Mouse (Mus musculus) midbrain, postnatal 0 days (tissue): ENCODE measurements around the gene D2hgdh. TPM values are rescaled to one million over a fixed set of nuclear protein-coding genes. Genes with fewer than 3 reads are reported as not detected.

Source experiments
- ATAC-seq: fragments of 200-750 bp; cut with Nextera tagmentation; 2 replicates; pipeline ENCODE4 v1.8.0; 2017; ENCODE audit warnings: moderate number of reproducible peaks, mild to moderate bottlenecking, moderate TSS enrichment, moderate library complexity; ENCODE audit not compliant: low FRiP score
- DNase-seq: peaks from one replicate; pipeline ENCODE4 v3.0.0-alpha.2; 2015; ENCODE audit warnings: low spot score
- H3K27ac ChIP-seq: fragments of 300-500 bp; sonication (generic); 2 replicates; pipeline ENCODE4 v1.5.1; 2014; ENCODE audit warnings: low read depth, mild to moderate bottlenecking, low read length, mixed read lengths
- H3K27me3 ChIP-seq: fragments of 300-500 bp; sonication (generic); 2 replicates; pipeline ENCODE4 v1.6.1; 2014; ENCODE audit warnings: low read length, control low read depth, mixed read lengths; ENCODE audit not compliant: insufficient read depth
- H3K36me3 ChIP-seq: fragments of 300-500 bp; sonication (generic); 2 replicates; pipeline ENCODE4 v1.6.1; 2014; ENCODE audit warnings: low read length, control low read depth, mixed read lengths; ENCODE audit not compliant: insufficient read depth
- H3K4me1 ChIP-seq: fragments of 300-500 bp; sonication (generic); 2 replicates; pipeline ENCODE4 v1.6.1; 2014; ENCODE audit warnings: mild to moderate bottlenecking, control low read depth, antibody characterized with exemption, low read length, mixed read lengths; ENCODE audit not compliant: insufficient read depth
- H3K4me2 ChIP-seq: fragments of 300-500 bp; sonication (generic); 2 replicates; pipeline ENCODE4 v1.6.1; 2014; ENCODE audit warnings: low read depth, mild to moderate bottlenecking, low read length, mixed read lengths; ENCODE audit not compliant: poor library complexity, severe bottlenecking
- H3K4me3 ChIP-seq: fragments of 300-500 bp; sonication (generic); 2 replicates; pipeline ENCODE4 v1.5.1; 2014; ENCODE audit warnings: low read depth, mild to moderate bottlenecking, low read length, moderate library complexity
- H3K9ac ChIP-seq: fragments of 300-500 bp; sonication (generic); replicated peaks from 2 replicates; pipeline ENCODE4 v1.6.1; 2014; ENCODE audit warnings: mild to moderate bottlenecking, low read length, moderate library complexity, mixed read lengths; ENCODE audit not compliant: poor library complexity, severe bottlenecking
- H3K9me3 ChIP-seq: fragments of 300-500 bp; sonication (generic); 2 replicates; pipeline ENCODE4 v1.6.1; 2016; ENCODE audit warnings: low read length, control low read depth
- CTCF ChIP-seq: IDR thresholded peaks from 2 replicates; pipeline ENCODE4 v1.5.1; 2016; ENCODE audit warnings: antibody characterized with exemption, mild to moderate bottlenecking
- WGBS: fragments of 180-500 bp; shearing (Covaris S2); extraction: QIAGEN DNeasy Blood & Tissue Kit; methylation state at CpG from one replicate; pipeline ENCODE4 v1.1.7; 2014; 5-methylcytosine and 5-hydroxymethylcytosine counted together
- polyA plus RNA-seq: library from polyadenylated mRNA; unstranded; fragments of >200 nt; fragmentation: Nextera tagmentation; extraction: Ambion mirVana; gene quantifications from 2 replicates; pipeline ENCODE4 v1.2.1, GENCODE M21; 2015
- total RNA-seq: library from RNA; depleted of rRNA; stranded (reverse); fragments of >200 nt; gene quantifications from 2 replicates; pipeline ENCODE4 v1.2.3, GENCODE M21; 2014

D2hgdh gene
- total and polyA plus RNA-seq, 2 experiments from 2014 or later: 8.6 to 20.0 TPM

DNA sequence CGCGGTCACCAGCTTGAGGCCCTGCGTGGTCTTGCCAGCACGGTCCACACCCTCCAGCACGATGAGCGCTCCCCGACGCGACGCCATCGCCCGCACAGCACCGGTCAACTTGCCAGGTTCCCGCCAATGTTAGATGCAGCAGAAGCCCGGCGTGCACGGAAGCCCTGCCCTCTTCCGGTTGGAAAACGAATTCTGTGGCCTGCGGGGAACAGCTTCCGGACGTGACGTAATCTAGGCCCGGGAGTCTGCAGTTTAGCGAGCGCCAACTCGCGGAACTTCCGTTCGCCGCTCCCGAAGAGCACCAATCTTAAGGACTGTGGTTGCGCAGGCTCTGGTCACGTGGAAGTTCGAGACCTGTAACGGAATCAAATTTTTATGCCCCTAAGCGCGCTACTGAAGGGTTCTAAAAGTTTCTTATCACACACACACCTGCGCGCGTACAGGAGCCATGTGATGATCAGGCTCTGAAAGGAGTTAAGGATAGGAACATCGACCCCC lies 22.9 kb upstream of the D2hgdh start, which contains the start of gene Dtymk:
Dtymk (minus strand) TSS at position 194 of the 498 bp plus-strand sequence.
- WGBS: under 1% methylated on average over 42 of the region's 42 CpGs
- Histone ChIP-seq H3K4me3 (peak within 1 kb of the TSS; percentile 67), H3K4me1 (peaks cover 7% of the 10 kb centered on the region; the same call in 1 of the 2 replicates), H3K9me3 (no peaks in the 10 kb centered on the region), H3K36me3 (peaks cover 14% of the 10 kb centered on the region; the same call in 1 of the 2 replicates), H3K27ac (peak within 1 kb of the TSS; percentile 68), H3K27me3 (no peaks in the 10 kb centered on the region), H3K4me2 (peak within 1 kb of the TSS; percentile 57), H3K9ac (peak within 1 kb of the TSS; percentile 75)
- ATAC-seq (peak; percentile 45), DNase-seq (peak; percentile 98)
- peak; percentile 76 for TF ChIP-seq CTCF

DNA sequence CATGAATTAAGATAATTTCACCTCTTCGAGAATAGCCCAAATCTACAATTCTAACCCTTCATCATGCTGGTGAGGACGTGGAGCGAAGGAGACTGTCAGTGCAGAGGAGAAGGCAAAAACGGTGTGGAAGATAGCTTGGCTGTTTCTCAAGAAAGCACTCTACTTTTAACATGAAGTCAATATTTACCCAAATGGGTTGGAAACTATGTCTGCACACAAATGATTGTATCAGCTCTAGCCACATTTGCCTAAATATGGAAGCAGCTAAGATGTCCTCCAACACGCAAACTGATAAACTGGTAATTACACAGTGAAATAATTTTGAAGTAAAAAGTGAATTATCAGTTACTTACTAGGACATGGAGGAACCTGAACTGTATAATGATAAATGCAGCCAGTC lies 21.9 kb upstream of the D2hgdh start:
- DNase-seq (no peak), ATAC-seq (no peak)
- H3K27me3 ChIP-seq: no peaks in the 10 kb centered on the region
- H3K36me3 ChIP-seq: peaks cover 14% of the 10 kb centered on the region; the same call in 1 of the 2 replicates
- H3K9ac ChIP-seq: no peak overlapping the region
- no peak overlapping the region for H3K4me3 ChIP-seq
- peaks cover 7% of the 10 kb centered on the region; the same call in 1 of the 2 replicates for H3K4me1 ChIP-seq
- peak overlapping the region; percentile 68 for H3K4me2 ChIP-seq
- 88% methylated on average over 5 of the region's 5 CpGs for WGBS
- peak overlapping the region; percentile 95; the same call in 1 of the 2 replicates for H3K27ac ChIP-seq
- TF ChIP-seq CTCF: no peak
- H3K9me3 ChIP-seq: no peaks in the 10 kb centered on the region

DNA sequence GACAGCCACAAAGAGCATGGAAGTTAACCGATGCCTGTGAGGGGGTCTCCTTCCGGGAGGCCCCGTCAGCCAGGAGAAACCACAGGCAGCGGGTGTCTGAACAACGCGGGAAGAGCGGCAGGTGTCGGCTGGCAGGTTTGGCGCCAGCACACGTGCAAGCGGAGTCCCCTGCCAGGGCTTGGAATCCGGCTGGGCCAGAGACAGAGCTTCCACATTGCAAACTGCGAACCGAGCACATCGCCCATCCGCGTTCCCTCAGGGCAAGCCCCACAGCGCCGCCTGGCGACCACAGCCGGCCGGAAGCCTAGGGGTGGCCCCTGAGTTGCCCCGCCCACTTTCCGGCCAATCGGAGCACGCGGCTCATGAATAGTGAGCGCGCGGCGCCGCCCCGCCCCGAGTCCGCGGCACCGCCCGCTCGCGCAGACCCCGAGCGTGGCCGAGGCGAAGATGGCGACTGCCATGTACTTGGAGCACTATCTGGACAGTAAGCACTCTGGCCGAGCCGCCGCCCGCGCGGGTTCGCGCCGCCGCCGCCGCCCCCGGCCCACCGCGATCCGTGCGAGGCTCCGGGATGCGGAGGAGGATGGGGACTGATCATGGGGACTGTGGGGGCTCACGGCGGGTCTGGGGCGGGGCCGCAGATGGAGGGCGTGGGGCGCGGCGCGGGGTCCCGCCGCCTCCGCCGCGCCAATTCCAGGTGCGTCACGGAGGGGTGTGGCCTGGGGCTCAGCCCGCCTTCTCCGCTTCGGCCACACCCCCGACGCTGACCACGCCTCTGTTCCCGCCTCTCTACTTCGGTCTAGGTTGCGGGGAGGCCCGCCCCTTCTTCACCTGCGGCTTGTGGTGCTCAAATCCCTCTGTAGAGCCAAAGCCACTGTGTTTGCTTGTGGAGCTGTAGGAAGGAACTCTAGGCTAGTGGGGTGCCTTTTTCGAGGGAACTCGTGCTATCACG lies 20.9 kb upstream of the D2hgdh start, which contains the start of gene Ing5:
Ing5 (plus strand) TSS at position 410 of the 952 bp plus-strand sequence.
- ATAC-seq (peak; percentile 94), DNase-seq (peak; percentile 97)
- H3K27ac ChIP-seq: peak within 1 kb of the TSS; percentile 95
- H3K36me3 ChIP-seq: peaks cover 7% of the 10 kb centered on the region; the same call in 1 of the 2 replicates
- peaks cover 7% of the 10 kb centered on the region; the same call in 1 of the 2 replicates for H3K4me1 ChIP-seq
- H3K4me2 ChIP-seq: peak within 1 kb of the TSS; percentile 68
- H3K4me3 ChIP-seq: peak within 1 kb of the TSS; percentile 69
- H3K27me3 ChIP-seq: no peaks in the 10 kb centered on the region
- H3K9me3 ChIP-seq: no peaks in the 10 kb centered on the region
- peak within 1 kb of the TSS; percentile 89 for H3K9ac ChIP-seq
- WGBS: under 1% methylated on average over 75 of the region's 94 CpGs
- TF ChIP-seq CTCF: peak; percentile 95

DNA sequence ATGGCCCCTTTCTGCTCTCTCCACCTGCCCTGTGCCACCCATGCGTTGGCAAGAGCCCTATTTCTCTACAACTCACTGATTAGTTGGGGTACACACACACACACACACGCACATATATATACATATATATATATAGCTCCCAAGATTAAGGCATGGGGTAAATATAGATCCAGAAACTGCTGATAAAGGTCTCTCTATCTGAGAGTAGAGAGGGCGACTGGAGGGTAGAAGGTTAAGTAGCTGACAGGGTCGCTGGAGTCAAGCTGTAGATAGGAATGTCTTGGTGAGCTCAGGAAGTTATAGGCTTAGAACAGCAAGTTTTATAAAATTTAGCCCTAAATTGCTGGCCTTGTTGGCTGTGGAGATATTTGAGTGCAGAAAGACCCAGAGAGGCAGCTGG lies 19.9 kb upstream of the D2hgdh start:
- Histone ChIP-seq H3K27me3 (no peaks in the 10 kb centered on the region), H3K4me3 (peak overlapping the region; percentile 69), H3K4me1 (peaks cover 7% of the 10 kb centered on the region; the same call in 1 of the 2 replicates), H3K36me3 (peaks cover 12% of the 10 kb centered on the region; the same call in 1 of the 2 replicates), H3K9me3 (no peaks in the 10 kb centered on the region), H3K4me2 (peak overlapping the region; percentile 68), H3K9ac (peak overlapping the region; percentile 89; the same call in 1 of the 2 replicates), H3K27ac (peak overlapping the region; percentile 95; the same call in 1 of the 2 replicates)
- DNase-seq (no peak), ATAC-seq (no peak)
- 84% methylated on average over 4 of the region's 4 CpGs for WGBS
- no peak for TF ChIP-seq CTCF

DNA sequence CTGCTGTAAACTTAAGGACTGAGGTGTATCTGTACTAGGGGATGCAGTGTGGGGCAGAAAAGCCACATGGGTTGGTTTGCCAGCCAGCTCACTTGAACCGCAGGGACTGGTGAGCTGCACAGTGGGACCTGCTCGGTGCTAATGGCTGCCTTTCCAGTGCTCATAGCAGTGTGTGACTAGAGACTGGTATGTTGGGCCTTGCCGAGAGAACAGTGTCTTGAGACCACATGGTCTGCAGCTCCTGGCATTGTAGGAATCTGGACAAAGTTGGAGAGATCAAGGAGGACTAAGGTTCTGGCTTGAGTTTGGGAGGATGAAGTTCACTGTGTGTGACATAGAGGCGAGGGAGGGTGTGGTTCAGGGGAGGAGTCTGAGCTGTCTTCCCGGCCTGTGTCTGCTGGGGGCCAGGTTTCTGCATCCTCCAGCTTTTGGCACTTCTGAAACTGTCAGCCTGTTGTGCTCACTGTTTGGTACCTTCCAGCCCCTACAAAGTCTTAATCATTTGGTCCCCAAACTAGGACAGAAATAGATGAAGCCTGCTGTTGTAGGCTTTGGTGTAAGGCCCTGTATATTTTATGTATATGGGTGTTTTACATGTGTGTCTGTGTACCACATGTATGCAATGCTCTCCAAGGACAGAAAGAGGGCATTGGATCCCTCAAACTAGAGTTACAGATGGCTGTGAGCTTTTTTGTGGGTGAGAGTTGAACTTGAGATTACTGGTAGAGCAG lies 19.3 kb upstream of the D2hgdh start:
- WGBS: 85% methylated on average over 5 of the region's 5 CpGs
- Histone ChIP-seq H3K9ac (no peak overlapping the region), H3K9me3 (no peaks in the 10 kb centered on the region), H3K4me2 (no peak overlapping the region), H3K27me3 (no peaks in the 10 kb centered on the region), H3K36me3 (peaks cover 12% of the 10 kb centered on the region; the same call in 1 of the 2 replicates), H3K27ac (no peak overlapping the region), H3K4me1 (peaks cover 7% of the 10 kb centered on the region; the same call in 1 of the 2 replicates), H3K4me3 (no peak overlapping the region)
- no peak for DNase-seq
- no peak for TF ChIP-seq CTCF
- no peak for ATAC-seq
